8 mouse cellular contexts compared by ENCODE assay signal in the genomic region with DNA sequence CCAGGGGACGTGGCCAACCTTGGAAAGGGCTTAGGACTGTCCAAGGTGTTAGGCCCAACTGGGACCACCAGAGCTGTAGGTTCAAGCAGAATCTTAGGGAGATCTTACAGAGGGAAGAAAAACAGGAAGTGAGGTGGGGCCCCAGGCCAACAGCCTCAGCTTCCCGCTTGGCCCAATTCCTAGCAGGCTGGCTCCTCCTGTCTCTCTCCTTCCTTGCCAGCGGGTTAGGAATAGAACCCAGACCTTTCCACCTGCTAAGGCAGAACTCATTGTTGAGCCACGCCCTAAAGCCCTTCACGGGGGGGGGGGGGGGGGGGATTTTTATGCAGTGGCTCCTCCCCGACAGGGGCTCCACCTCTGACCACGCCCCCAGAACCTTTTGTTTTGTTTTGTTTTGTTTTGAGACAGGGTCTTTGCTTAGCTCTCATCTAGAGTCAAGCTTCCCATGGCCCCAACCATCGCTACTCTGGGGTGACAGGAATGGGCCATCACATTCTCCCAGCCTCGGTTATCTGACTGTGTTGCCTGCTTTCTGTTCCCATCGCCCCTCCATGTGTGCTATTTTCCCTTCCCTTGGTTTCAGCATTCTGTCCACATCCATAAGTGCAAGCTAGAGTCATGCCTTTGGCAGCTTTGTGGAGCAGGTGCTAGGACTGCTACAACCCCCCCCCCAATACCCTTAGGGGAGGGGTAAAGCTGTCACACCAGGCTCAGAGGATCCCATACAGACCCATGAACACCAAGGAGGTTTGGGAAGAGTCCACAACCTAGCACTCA. TPM values are rescaled to one million over a fixed set of nuclear protein-coding genes. Genes with fewer than 3 reads are reported as not detected.
A peak's percentile ranks its signal among the peaks of the same experiment; 100 is the strongest.
DNase-seq lines count a peak whose midpoint lies in the region; ATAC-seq lines count a peak whose summit lies in the region.

No protein-coding gene starts in this region.

- 0 out of 2 replicates have a peak overlapping the region, but pooled peaks have one; percentile 94 for H3K27ac ChIP-seq in neural tube, embryonic 11.5 days (ENCODE audit: low read depth, low read length)
- peak overlapping the region; percentile 98 for H3K27ac ChIP-seq in hindbrain, embryonic 13.5 days
- H3K27ac ChIP-seq in liver, embryonic 16.5 days (ENCODE audit: low read length), result peak overlapping the region; percentile 100
- H3K27ac ChIP-seq in stomach, embryonic 16.5 days (ENCODE audit: low read length), result peak overlapping the region; percentile 100

- H3K4me1 ChIP-seq in neural tube, embryonic 11.5 days (ENCODE audit: control insufficient read depth, insufficient read depth, low read length), result peaks cover 27% of the 10 kb centered on the region
- H3K4me1 ChIP-seq in hindbrain, embryonic 13.5 days (replicated peaks), result peaks cover 50% of the 10 kb centered on the region
- peaks cover 55% of the 10 kb centered on the region for H3K4me1 ChIP-seq in liver, embryonic 16.5 days (ENCODE audit: control insufficient read depth, low read depth, low read length)
- peaks cover 42% of the 10 kb centered on the region for H3K4me1 ChIP-seq in stomach, embryonic 16.5 days (ENCODE audit: control insufficient read depth, insufficient read depth, low read length)

- H3K9me3 ChIP-seq in neural tube, embryonic 11.5 days (ENCODE audit: control insufficient read depth, low read length), result no peaks in the 10 kb centered on the region
- no peaks in the 10 kb centered on the region for H3K9me3 ChIP-seq in hindbrain, embryonic 13.5 days
- no peaks in the 10 kb centered on the region for H3K9me3 ChIP-seq in liver, embryonic 16.5 days (replicated peaks; ENCODE audit: control insufficient read depth, low read length)
- H3K9me3 ChIP-seq in stomach, embryonic 16.5 days (replicated peaks; ENCODE audit: control insufficient read depth, low read length), result no peaks in the 10 kb centered on the region

- no peak overlapping the region for H3K4me2 ChIP-seq in neural tube, embryonic 11.5 days (ENCODE audit: low read depth)
- peak overlapping the region; percentile 98; the same call in 1 of the 2 replicates for H3K4me2 ChIP-seq in hindbrain, embryonic 13.5 days
- peak overlapping the region; percentile 80 for H3K4me2 ChIP-seq in liver, embryonic 16.5 days (ENCODE audit: low read depth, low read length)
- peak overlapping the region; percentile 90; the same call in 1 of the 2 replicates for H3K4me2 ChIP-seq in stomach, embryonic 16.5 days (ENCODE audit: low read depth, low read length)

- 51% methylated on average over 9 of the region's 10 CpGs for WGBS in neural tube, embryonic 11.5 days
- 51% methylated on average over 8 of the region's 10 CpGs for WGBS in hindbrain, embryonic 13.5 days
- WGBS in liver, embryonic 16.5 days (ENCODE audit: insufficient replicate concordance), result 20% methylated on average over 10 of the region's 10 CpGs
- 55% methylated on average over 7 of the region's 10 CpGs for WGBS in stomach, embryonic 16.5 days

- no peak overlapping the region for H3K4me3 ChIP-seq in neural tube, embryonic 11.5 days (ENCODE audit: low read depth, low read length)
- H3K4me3 ChIP-seq in hindbrain, embryonic 13.5 days, result no peak overlapping the region
- peak overlapping the region; percentile 93 for H3K4me3 ChIP-seq in liver, embryonic 16.5 days (ENCODE audit: low read depth, low read length)
- H3K4me3 ChIP-seq in stomach, embryonic 16.5 days (replicated peaks; ENCODE audit: low read length), result no peak overlapping the region

- no peak for DNase-seq in neural tube, embryonic 11.5 days (ENCODE audit: low spot score)
- no peak for DNase-seq in neural tube, embryonic 10.5 days (ENCODE audit: extremely low spot score, low spot score)
- DNase-seq in cerebellum, postnatal 14 days, result peak; percentile 64 to 75
- DNase-seq in T-cell, adult 2 months (ENCODE audit: low spot score), result no peak
- DNase-seq in layer of hippocampus, postnatal 36 days, result no peak

- ATAC-seq in neural tube, embryonic 11.5 days (ENCODE audit: insufficient read depth, low FRiP score, low TSS enrichment), result no peak
- no peak for ATAC-seq in hindbrain, embryonic 13.5 days (ENCODE audit: low FRiP score)
- no peak for ATAC-seq in liver, embryonic 16.5 days (ENCODE audit: low read depth)
- ATAC-seq in stomach, embryonic 16.5 days (ENCODE audit: insufficient read depth, low FRiP score), result no peak

- no peaks in the 10 kb centered on the region for H3K27me3 ChIP-seq in neural tube, embryonic 11.5 days (ENCODE audit: control insufficient read depth, insufficient read depth, low read length)
- H3K27me3 ChIP-seq in hindbrain, embryonic 13.5 days, result no peaks in the 10 kb centered on the region
- H3K27me3 ChIP-seq in liver, embryonic 16.5 days (ENCODE audit: control insufficient read depth, insufficient read depth, low read depth, low read length), result no peaks in the 10 kb centered on the region
- no peaks in the 10 kb centered on the region for H3K27me3 ChIP-seq in stomach, embryonic 16.5 days (ENCODE audit: control insufficient read depth, insufficient read depth, low read length)

- H3K9ac ChIP-seq in neural tube, embryonic 11.5 days (ENCODE audit: low read length), result no peak overlapping the region
- peak overlapping the region; percentile 80; the same call in 1 of the 2 replicates for H3K9ac ChIP-seq in hindbrain, embryonic 13.5 days
- peak overlapping the region; percentile 73 for H3K9ac ChIP-seq in liver, embryonic 16.5 days (ENCODE audit: low read depth, low read length)
- peak overlapping the region; percentile 62; the same call in 1 of the 2 replicates for H3K9ac ChIP-seq in stomach, embryonic 16.5 days (ENCODE audit: low read length)

- H3K36me3 ChIP-seq in neural tube, embryonic 11.5 days (ENCODE audit: control insufficient read depth, insufficient read depth, low read length), result no peaks in the 10 kb centered on the region
- peaks cover 11% of the 10 kb centered on the region for H3K36me3 ChIP-seq in hindbrain, embryonic 13.5 days
- H3K36me3 ChIP-seq in liver, embryonic 16.5 days (ENCODE audit: control insufficient read depth, insufficient read depth), result no peaks in the 10 kb centered on the region
- H3K36me3 ChIP-seq in stomach, embryonic 16.5 days (ENCODE audit: control insufficient read depth, insufficient read depth, low read length), result no peaks in the 10 kb centered on the region

RNA-seq across cellular contexts. Expression of a gene that starts 0.9 kb away (rescaled TPM):
- polyA plus RNA-seq in neural tube, embryonic 11.5 days (2014; fragmentation: Nextera tagmentation; extraction: Ambion mirVana), result 79.5 and 85.5 TPM in 2 replicates
- polyA plus RNA-seq in hindbrain, embryonic 13.5 days (2015; fragmentation: Nextera tagmentation; extraction: Ambion mirVana), result 55.4 and 56.2 TPM in 2 replicates
- polyA plus RNA-seq in liver, embryonic 16.5 days (2015; fragmentation: Nextera tagmentation; extraction: Ambion mirVana), result 41.5 and 54.4 TPM in 2 replicates
- 42.8 and 45.1 TPM in 2 replicates for polyA plus RNA-seq in stomach, embryonic 16.5 days (2015; fragmentation: Nextera tagmentation; extraction: Ambion mirVana)
- total RNA-seq in layer of hippocampus, postnatal 36 days (2021), result 10 to 100 TPM; 44.7 to 52.3 TPM

RNA-seq across cellular contexts. Expression of a gene that starts 21.9 kb away (rescaled TPM):
- polyA plus RNA-seq in neural tube, embryonic 11.5 days (2014; fragmentation: Nextera tagmentation; extraction: Ambion mirVana), result 71.1 and 78.8 TPM in 2 replicates
- 75.7 and 77.8 TPM in 2 replicates for polyA plus RNA-seq in hindbrain, embryonic 13.5 days (2015; fragmentation: Nextera tagmentation; extraction: Ambion mirVana)
- polyA plus RNA-seq in liver, embryonic 16.5 days (2015; fragmentation: Nextera tagmentation; extraction: Ambion mirVana), result 2.8 and 5.1 TPM in 2 replicates
- 11.5 and 12.7 TPM in 2 replicates for polyA plus RNA-seq in stomach, embryonic 16.5 days (2015; fragmentation: Nextera tagmentation; extraction: Ambion mirVana)
- 100 to 1,000 TPM; 102 to 106 TPM for total RNA-seq in layer of hippocampus, postnatal 36 days (2021)

RNA-seq across cellular contexts. Expression of a gene that starts 23.0 kb away (rescaled TPM):
- 58.9 and 60.3 TPM in 2 replicates for polyA plus RNA-seq in neural tube, embryonic 11.5 days (2014; fragmentation: Nextera tagmentation; extraction: Ambion mirVana)
- polyA plus RNA-seq in hindbrain, embryonic 13.5 days (2015; fragmentation: Nextera tagmentation; extraction: Ambion mirVana), result 51.8 and 56.8 TPM in 2 replicates
- polyA plus RNA-seq in liver, embryonic 16.5 days (2015; fragmentation: Nextera tagmentation; extraction: Ambion mirVana), result 26.1 and 27.4 TPM in 2 replicates
- polyA plus RNA-seq in stomach, embryonic 16.5 days (2015; fragmentation: Nextera tagmentation; extraction: Ambion mirVana), result 51.6 and 57.5 TPM in 2 replicates
- 10 to 100 TPM; 16.0 to 16.1 TPM for total RNA-seq in layer of hippocampus, postnatal 36 days (2021)

RNA-seq across cellular contexts. Expression of a gene that starts 23.2 kb away (rescaled TPM):
- polyA plus RNA-seq in neural tube, embryonic 11.5 days (2014; fragmentation: Nextera tagmentation; extraction: Ambion mirVana), result 10.6 and 11.5 TPM in 2 replicates
- 36.4 and 42.8 TPM in 2 replicates for polyA plus RNA-seq in hindbrain, embryonic 13.5 days (2015; fragmentation: Nextera tagmentation; extraction: Ambion mirVana)
- polyA plus RNA-seq in liver, embryonic 16.5 days (2015; fragmentation: Nextera tagmentation; extraction: Ambion mirVana), result 9.3 and 10.4 TPM in 2 replicates
- polyA plus RNA-seq in stomach, embryonic 16.5 days (2015; fragmentation: Nextera tagmentation; extraction: Ambion mirVana), result 25.5 and 28.7 TPM in 2 replicates
- total RNA-seq in layer of hippocampus, postnatal 36 days (2021), result 10 to 100 TPM; 49.7 to 57.0 TPM

RNA-seq across cellular contexts. Expression of a gene that starts 56.2 kb away (rescaled TPM):
- polyA plus RNA-seq in neural tube, embryonic 11.5 days (2014; fragmentation: Nextera tagmentation; extraction: Ambion mirVana), result 117 TPM in 2 replicates
- polyA plus RNA-seq in hindbrain, embryonic 13.5 days (2015; fragmentation: Nextera tagmentation; extraction: Ambion mirVana), result 98.5 and 102 TPM in 2 replicates
- polyA plus RNA-seq in liver, embryonic 16.5 days (2015; fragmentation: Nextera tagmentation; extraction: Ambion mirVana), result 5.0 and 9.8 TPM in 2 replicates
- polyA plus RNA-seq in stomach, embryonic 16.5 days (2015; fragmentation: Nextera tagmentation; extraction: Ambion mirVana), result 18.1 TPM in 2 replicates
- total RNA-seq in layer of hippocampus, postnatal 36 days (2021), result 100 to 1,000 TPM; 216 to 241 TPM

Comparison
In these comparisons a context has a peak if more than half of its experiments do, and no peak if none do; other contexts are left out.
1. DNase-seq: peak in cerebellum, postnatal 14 days (2 of 2); none in neural tube, embryonic 11.5 days (single experiment), neural tube, embryonic 10.5 days (single experiment), T-cell, adult 2 months (single experiment) and layer of hippocampus, postnatal 36 days (0 of 2).
2. Peak in every context shown above with its lines, with median percentiles within 50 percentile points of each other: H3K27ac ChIP-seq.